Mouse (Mus musculus) brain, embryonic 14.5 days (tissue): ENCODE measurements around the gene Tmem43.

ENCODE experiments used
- CTCF ChIP-seq: fragments of 200-500 bp; IDR thresholded peaks from 2 replicates; pipeline ENCODE4 v1.5.1; 2012; ENCODE audit warnings: inconsistent platforms, mild to moderate bottlenecking, moderate library complexity, borderline replicate concordance; ENCODE audit not compliant: insufficient read depth, insufficient read length; ENCODE audit errors: extremely low read depth
- POLR2A ChIP-seq: fragments of 200-500 bp; IDR thresholded peaks from 2 replicates; pipeline ENCODE4 v1.6.1; 2012; ENCODE audit warnings: mild to moderate bottlenecking, inconsistent platforms, borderline replicate concordance; ENCODE audit not compliant: poor library complexity, insufficient read depth, insufficient read length, severe bottlenecking; ENCODE audit errors: extremely low read depth

- TF ChIP-seq CTCF (no peak), POLR2A (no peak)
Measured at GRCm38 (mm10) chr6:91486736-91487453, 13.4 kb downstream of the Tmem43 start.
